Mouse (Mus musculus) fibroblast of lung, adult 2 months (primary cell): ENCODE measurements around the gene Defa2.
"Not testable (repeated sequence)": the region's sequence is repeated elsewhere in the genome, so short reads cannot be mapped to it uniquely, and the experiment has no call there.

Source experiments
- DNase-seq: peaks from one replicate; pipeline ENCODE4 v3.0.0-alpha.2; 2011; ENCODE audit warnings: low read depth

The Defa2 gene

DNA sequence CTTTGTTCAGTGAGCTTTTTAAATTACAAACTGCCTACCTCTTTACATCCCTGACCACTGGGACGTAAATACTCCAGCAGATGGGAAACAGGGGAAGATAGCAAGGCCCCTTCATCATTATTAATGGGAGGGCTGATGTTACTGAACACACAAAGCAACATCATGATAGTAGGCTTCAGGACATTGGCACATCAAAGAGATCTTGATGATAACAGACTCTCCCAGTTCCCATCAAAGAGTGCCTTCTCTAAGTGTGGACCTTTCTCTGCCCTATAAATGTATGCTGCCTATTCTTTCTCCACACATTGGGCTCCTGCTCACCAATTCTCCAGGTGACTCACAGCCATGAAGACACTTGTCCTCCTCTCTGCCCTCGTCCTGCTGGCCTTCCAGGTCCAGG, at the start of gene Defa2:
Gene Defa2 (plus strand): TSS at position 301 of the 400 bp plus-strand sequence.
- DNase-seq: not testable (repeated sequence)

DNA sequence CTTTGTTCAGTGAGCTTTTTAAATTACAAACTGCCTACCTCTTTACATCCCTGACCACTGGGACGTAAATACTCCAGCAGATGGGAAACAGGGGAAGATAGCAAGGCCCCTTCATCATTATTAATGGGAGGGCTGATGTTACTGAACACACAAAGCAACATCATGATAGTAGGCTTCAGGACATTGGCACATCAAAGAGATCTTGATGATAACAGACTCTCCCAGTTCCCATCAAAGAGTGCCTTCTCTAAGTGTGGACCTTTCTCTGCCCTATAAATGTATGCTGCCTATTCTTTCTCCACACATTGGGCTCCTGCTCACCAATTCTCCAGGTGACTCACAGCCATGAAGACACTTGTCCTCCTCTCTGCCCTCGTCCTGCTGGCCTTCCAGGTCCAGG, 13.2 kb downstream of the Defa2 start, which contains the start of gene Defa33:
Gene Defa33 (plus strand): TSS at position 301 of the 400 bp plus-strand sequence.
- DNase-seq: not testable (repeated sequence)

GRCm38 (mm10) chr8:21427111-21427510, 48.8 kb downstream of the Defa2 start, which contains the start of gene Defa36:
Gene Defa36 (plus strand): TSS chr8:21427411.
- not testable (repeated sequence) for DNase-seq
